Comparison of ENCODE assay signal across 21 mouse cellular contexts in the genomic region with DNA sequence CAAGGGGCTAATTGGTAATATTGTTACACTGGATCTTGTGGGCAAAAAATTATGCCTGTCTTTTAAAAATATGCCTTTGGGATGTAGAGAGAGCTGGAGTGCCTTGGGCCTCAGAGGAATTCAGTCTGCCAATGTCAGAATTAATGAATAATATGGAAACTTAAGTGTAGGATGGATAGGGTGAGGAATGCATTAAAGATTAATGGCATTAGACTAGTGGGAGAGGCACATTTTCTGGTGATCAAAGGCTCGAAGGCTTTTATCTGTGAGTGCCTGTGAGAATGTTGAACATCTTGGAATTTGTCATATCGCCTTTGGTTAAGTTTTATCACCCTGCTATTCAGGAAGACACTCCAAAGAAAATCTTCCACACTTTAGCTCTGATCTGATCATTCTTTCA.
"Had no signal": no experiment of that assay in that cellular context is flagged by ENCODE, and none has a peak within 500 bp of the region (broad histone marks: within the 10 kb centered on the region; RNA-seq: fewer than 3 reads in every experiment).

No protein-coding gene starts in this region.

- H3K4me2 ChIP-seq: heart, embryonic 12.5 days; hindbrain, embryonic 12.5 days; hindbrain, embryonic 15.5 days; limb, embryonic 12.5 days had no signal

- ATAC-seq: forebrain, postnatal 0 days; hindbrain, postnatal 0 days; intestine, postnatal 0 days had no signal

- H3K9ac ChIP-seq: forebrain, postnatal 0 days; heart, embryonic 12.5 days; hindbrain, embryonic 12.5 days; hindbrain, embryonic 15.5 days; limb, embryonic 12.5 days had no signal

- H3K4me3 ChIP-seq: heart, embryonic 10.5 days; heart, embryonic 12.5 days; hindbrain, embryonic 10.5 days; hindbrain, embryonic 12.5 days; hindbrain, embryonic 15.5 days; layer of hippocampus, adult 2 months; left cerebral cortex, adult 2 months; limb, embryonic 10.5 days; limb, embryonic 12.5 days had no signal

- H3K9me3 ChIP-seq: heart, embryonic 10.5 days; heart, embryonic 12.5 days; hindbrain, embryonic 10.5 days; hindbrain, embryonic 12.5 days; hindbrain, embryonic 15.5 days; limb, embryonic 10.5 days; limb, embryonic 12.5 days had no signal

- H3K27me3 ChIP-seq: heart, embryonic 12.5 days; hindbrain, embryonic 12.5 days; hindbrain, embryonic 15.5 days; limb, embryonic 12.5 days had no signal

- H3K4me1 ChIP-seq: heart, embryonic 10.5 days; heart, embryonic 12.5 days; hindbrain, embryonic 10.5 days; hindbrain, embryonic 12.5 days; hindbrain, embryonic 15.5 days; limb, embryonic 10.5 days; limb, embryonic 12.5 days had no signal

- H3K36me3 ChIP-seq: heart, embryonic 10.5 days; heart, embryonic 12.5 days; hindbrain, embryonic 10.5 days; hindbrain, embryonic 12.5 days; hindbrain, embryonic 15.5 days; limb, embryonic 10.5 days; limb, embryonic 12.5 days had no signal

- H3K27ac ChIP-seq: heart, embryonic 10.5 days; hindbrain, embryonic 10.5 days; hindbrain, embryonic 12.5 days; hindbrain, embryonic 15.5 days; hindbrain, postnatal 0 days; layer of hippocampus, adult 2 months; left cerebral cortex, adult 2 months; limb, embryonic 10.5 days; limb, embryonic 12.5 days had no signal

- DNase-seq: forebrain, postnatal 0 days; gastrocnemius, postnatal 25 days; heart, adult 18-20 months; heart, postnatal 10 days; heart, postnatal 4 days; kidney, adult 18-20 months; kidney, adult 8-10 months; kidney, postnatal 10 days; kidney, postnatal 25 days; kidney, postnatal 4 days had no signal
